Mouse (Mus musculus): ENCODE data around the gene Skap1. TPM values are rescaled to one million over a fixed set of nuclear protein-coding genes. Genes with fewer than 3 reads are reported as not detected.
A peak's percentile ranks its signal among the peaks of the same experiment; 100 is the strongest.

Gene Skap1
- polyA plus RNA-seq, 2 experiments from 2014 or later = 652 to 757 TPM

GRCm38 (mm10) chr11:96631521-96631920 is 167.1 kb downstream of the Skap1 start:
- no peak for ATAC-seq

- ATAC-seq = no peak
These were observed 173.5 kb downstream of the Skap1 start for GRCm38 (mm10) chr11:96637927-96638326.

GRCm38 (mm10) chr11:96639805-96640204 is 175.4 kb downstream of the Skap1 start:
- ATAC-seq = no peak

DNA sequence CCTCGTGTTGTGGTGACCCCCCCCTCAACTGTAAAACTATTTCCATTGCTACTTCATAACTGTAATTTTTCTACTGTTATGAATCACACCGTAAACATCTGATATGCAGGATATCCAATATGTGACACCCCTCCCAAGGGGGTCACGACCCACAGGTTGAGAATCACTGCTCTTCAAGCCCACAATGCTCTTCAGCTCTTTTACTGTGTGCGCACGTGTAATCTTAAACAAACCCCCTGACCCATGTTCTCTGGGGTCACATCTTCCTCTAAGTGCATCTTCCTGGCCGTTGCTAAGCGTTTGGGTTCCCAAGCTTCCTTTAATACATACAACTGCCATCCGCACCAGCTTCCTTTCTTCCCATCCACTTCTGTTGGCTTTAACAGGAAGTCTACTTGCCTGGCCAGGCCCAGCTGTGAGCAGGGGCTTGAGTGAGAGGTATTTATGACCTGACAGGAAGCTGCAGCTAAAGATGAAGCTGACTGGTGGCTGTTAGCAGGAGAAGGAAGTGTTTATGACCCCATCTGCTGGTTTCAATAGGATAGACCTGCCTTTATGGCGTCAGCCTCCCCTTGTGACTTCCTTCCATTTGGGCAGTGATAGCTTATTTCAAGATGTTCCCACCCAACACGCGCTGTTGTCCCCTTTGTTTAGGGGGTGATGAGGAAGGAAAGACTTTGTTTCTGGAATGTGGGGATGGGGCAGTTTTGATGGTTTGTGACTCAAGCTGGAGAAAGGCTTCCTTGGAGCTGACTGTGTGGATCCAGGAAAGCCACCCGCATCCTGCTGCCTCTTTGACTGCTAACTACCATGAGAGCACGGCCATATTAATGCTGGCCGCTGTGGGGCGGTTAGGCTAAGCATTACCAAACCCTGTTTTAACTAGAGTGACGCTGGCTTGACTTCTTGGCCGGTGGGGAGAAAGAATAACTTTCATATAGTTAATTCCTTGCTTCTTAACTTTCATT is 178.1 kb downstream of the Skap1 start:
- peak; percentile 45 for ATAC-seq

- ATAC-seq = no peak
These were observed 180.6 kb downstream of the Skap1 start for GRCm38 (mm10) chr11:96644969-96645368.

- ATAC-seq = no peak
These were observed 181.2 kb downstream of the Skap1 start for GRCm38 (mm10) chr11:96645538-96646037.

DNA sequence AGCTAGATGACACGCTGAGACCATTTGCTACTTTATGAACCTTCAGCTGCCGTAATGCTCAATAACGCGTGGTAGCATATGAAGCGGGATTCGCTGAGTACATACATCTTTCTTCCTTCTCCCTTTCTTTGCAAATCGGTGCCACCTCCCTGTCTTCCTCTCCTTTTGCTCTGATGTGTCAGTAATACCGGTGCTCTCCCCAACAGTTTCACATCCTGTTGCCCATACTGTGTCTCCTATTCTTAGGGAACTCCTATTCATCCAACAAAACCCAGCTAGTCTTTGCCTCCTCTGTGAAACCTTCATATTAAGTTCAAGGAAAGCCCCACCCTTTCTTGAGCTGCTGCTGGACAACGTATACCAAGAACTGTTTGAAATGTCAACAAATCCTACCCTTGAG is 187.5 kb downstream of the Skap1 start:
- no peak for ATAC-seq

DNA sequence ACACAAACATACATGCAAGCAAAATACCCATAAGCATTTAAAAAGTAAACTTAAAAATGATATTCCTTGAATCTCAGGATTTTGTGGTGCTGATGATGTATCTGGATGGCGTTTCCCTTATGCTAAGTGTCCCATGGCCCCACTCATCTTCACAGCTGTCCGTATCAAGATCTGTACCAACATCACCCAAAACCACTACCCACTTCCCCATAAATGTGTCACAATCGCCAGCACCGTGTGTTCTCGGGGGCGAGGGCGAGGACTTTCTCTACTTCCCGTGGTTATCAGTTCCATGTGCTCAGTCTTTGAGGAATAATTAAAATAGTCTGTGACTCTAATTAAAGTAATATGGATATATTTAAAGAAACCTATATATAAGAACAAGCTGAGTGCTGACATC is 189.5 kb downstream of the Skap1 start:
- ATAC-seq = no peak

- ATAC-seq = no peak
These were observed 194.0 kb downstream of the Skap1 start for GRCm38 (mm10) chr11:96658420-96658819.

GRCm38 (mm10) chr11:96666924-96667323 is 202.5 kb downstream of the Skap1 start:
- peak; percentile 92 for ATAC-seq

DNA sequence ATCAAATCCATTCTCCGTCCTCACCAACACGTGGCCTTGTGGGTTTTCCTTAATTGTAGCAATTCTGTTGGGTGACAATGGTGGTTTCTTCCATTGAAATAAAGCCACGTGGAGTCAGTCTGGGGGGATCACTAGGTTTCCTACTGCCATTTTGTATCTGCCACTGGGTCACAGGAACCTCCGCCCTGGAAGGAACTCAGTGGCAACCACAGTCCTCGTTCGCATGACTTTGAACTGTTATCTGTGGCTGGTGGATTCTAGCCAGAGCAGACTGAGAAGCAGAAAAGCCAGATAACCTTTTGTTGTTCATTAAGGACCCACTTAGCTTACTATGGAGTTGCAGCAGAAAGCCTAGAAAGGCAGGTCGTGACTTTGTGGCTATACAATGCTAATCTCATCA is 204.0 kb downstream of the Skap1 start:
- ATAC-seq = no peak

GRCm38 (mm10) chr11:96673792-96674191 is 209.4 kb downstream of the Skap1 start:
- no peak for ATAC-seq

GRCm38 (mm10) chr11:96674786-96675365 is 210.5 kb downstream of the Skap1 start:
- ATAC-seq = no peak

DNA sequence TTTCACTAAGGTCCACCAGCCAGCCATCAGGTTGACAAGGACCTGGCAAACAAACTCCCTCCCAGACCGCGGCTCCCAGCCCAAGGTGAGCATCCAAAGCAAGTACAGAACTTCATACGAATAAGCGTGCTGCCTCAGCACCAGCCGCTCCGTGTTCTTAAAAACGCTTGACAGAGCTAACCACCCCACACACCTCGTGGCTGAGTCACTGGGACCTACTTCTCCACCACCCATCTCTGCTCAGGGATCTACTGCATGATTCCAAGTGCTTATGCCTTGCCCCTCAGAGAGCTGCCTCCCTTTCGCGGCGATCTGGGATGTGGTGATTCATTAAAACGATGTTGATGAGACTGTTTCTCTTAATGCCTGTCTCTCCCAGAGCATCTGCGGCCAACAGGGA is 213.6 kb downstream of the Skap1 start:
- ATAC-seq = no peak

GRCm38 (mm10) chr11:96679026-96679425 is 214.6 kb downstream of the Skap1 start:
- no peak for ATAC-seq

DNA sequence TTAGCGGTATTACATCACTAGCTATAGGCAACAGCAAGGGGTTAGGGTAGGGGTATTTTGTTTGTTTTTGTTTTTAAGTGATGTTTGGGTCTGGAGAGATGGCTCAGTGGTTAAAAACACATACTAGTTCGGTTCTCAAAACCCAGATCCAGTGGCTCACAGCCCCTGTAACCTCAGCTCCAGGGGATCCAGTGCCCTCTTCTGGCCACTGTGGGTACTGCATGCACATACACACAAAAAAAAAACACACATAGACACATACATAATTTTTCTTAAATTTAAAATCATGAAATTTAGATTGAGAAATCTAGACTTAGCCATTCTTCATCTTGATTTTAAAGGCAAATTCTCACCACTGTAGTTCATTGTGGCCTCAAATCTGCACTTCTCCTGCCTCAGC is 221.0 kb downstream of the Skap1 start:
- ATAC-seq = no peak

DNA sequence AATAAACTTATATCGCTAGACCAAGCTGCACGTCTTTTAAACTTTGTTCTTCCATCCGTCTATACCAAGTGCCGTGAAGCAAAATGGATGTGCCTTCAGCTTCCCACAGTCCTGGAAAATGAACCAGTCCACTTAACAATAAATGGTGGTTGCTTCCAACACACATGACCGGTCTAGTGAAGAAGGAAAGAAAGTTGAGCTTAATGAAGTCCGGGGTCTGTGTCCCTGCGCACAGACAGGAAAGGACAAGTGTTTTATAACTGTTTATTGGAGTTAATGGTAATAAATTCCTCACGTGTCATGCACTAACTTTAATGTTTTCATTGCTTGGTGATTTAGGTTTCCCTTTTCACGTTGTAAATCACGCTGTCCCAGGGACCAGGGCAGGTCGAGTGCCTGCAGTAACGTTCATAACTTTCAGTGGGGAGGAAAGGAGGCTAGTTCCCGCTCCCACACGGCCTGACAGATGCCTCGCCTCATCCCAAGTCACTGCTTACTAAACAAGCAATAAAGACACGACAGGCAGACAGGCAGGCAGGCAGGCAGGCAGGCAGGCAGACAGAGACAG is 222.4 kb downstream of the Skap1 start:
- ATAC-seq = no peak

DNA sequence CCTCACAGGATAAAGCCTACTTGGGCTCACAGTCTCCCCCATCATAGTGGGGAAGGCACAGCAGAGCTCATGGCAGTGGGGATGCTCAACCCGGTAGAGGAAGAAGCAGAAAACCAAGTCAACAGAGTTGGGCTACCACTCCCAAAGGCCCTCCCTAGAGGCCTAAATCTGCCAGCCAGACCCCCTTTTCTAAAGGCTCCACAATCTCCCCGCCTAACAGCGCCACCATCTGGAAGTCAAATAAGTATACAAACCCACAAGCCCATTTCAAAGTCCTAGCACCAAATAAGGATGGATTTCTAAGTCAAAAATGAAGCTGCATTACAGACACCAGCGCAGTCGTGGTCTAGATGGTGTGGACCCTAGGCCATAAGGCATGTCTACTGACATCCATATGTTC is 227.9 kb downstream of the Skap1 start:
- ATAC-seq = no peak

GRCm38 (mm10) chr11:96693360-96693759 is 229.0 kb downstream of the Skap1 start:
- ATAC-seq = no peak

GRCm38 (mm10) chr11:96694774-96695173 is 230.4 kb downstream of the Skap1 start:
- no peak for ATAC-seq

DNA sequence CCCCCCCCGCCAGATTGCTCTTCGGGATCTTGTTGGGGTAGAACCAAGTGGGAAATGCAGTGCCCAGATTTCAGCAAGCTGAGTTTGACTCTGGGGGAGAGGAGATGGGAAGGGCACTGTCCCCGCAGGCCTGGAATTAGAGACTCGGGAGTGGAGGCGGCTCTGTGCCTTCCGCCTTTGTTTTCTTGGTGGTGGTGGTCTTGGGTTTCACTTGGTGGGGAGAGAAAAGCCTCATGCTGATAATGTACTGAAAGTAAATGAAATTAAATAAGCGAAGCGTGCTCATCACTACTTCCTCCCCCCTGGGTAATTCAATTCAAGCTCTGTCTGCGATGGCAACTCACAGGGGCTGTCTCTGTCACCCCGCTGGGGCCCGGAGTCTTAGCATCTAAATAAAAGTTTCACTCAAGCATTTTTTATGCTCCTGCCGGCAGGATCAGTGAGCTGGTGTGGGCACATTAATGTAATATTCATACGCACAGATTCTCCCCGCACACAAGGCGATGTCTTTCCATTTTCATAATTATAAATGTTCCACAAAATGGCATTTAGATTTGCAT is 231.9 kb downstream of the Skap1 start:
- ATAC-seq = no peak

GRCm38 (mm10) chr11:96696842-96697455 is 232.6 kb downstream of the Skap1 start:
- peak; percentile 84 for ATAC-seq

- ATAC-seq = no peak
These were observed 233.1 kb downstream of the Skap1 start for GRCm38 (mm10) chr11:96697467-96697866.

Data from CD4-positive, CD25-positive, alpha-beta regulatory T cell, adult 4 months (primary cell).